Mouse (Mus musculus) limb, embryonic 11.5 days (tissue): ENCODE data around the gene Itgam. TPM values are rescaled to one million over a fixed set of nuclear protein-coding genes. Genes with fewer than 3 reads are reported as not detected.
A peak's percentile ranks its signal among the peaks of the same experiment; 100 is the strongest.
"Not testable (repeated sequence)": the region's sequence is repeated elsewhere in the genome, so short reads cannot be mapped to it uniquely, and the experiment has no call there.

Source experiments
- ATAC-seq: fragments of 200-750 bp; cut with Nextera tagmentation; 2 replicates; pipeline ENCODE4 v1.8.0; 2017; ENCODE audit warnings: low read depth; ENCODE audit not compliant: insufficient number of reproducible peaks, low FRiP score, low TSS enrichment
- DNase-seq: peaks from one replicate; pipeline ENCODE4 v3.0.0-alpha.2; 2015; ENCODE audit warnings: low spot score
- H3K27ac ChIP-seq: fragments of 300-500 bp; sonication (generic); replicated peaks from 2 replicates; pipeline ENCODE4 v1.5.1; 2014; ENCODE audit warnings: low read depth, mild to moderate bottlenecking, low read length
- H3K27me3 ChIP-seq: fragments of 300-500 bp; sonication (generic); 2 replicates; pipeline ENCODE4 v1.6.1; 2014; ENCODE audit warnings: mild to moderate bottlenecking, low read length, mixed read lengths; ENCODE audit not compliant: control insufficient read depth, insufficient read depth
- H3K36me3 ChIP-seq: fragments of 300-500 bp; sonication (generic); 2 replicates; pipeline ENCODE4 v1.6.1; 2014; ENCODE audit warnings: mild to moderate bottlenecking, low read length, moderate library complexity, mixed read lengths; ENCODE audit not compliant: control insufficient read depth, insufficient read depth
- H3K4me1 ChIP-seq: fragments of 300-500 bp; sonication (generic); 2 replicates; pipeline ENCODE4 v1.6.1; 2014; ENCODE audit warnings: low read length, mixed read lengths; ENCODE audit not compliant: control insufficient read depth, insufficient read depth
- H3K4me2 ChIP-seq: fragments of 300-500 bp; sonication (generic); 2 replicates; pipeline ENCODE4 v1.6.1; 2014; ENCODE audit warnings: low read depth, mild to moderate bottlenecking, moderate library complexity; ENCODE audit not compliant: severe bottlenecking
- H3K4me3 ChIP-seq: fragments of 300-500 bp; sonication (generic); 2 replicates; pipeline ENCODE4 v1.5.1; 2014; ENCODE audit warnings: low read depth, low read length
- H3K9ac ChIP-seq: fragments of 300-500 bp; sonication (generic); 2 replicates; pipeline ENCODE4 v1.6.1; 2014; ENCODE audit warnings: mild to moderate bottlenecking, low read length
- H3K9me3 ChIP-seq: fragments of 300-500 bp; sonication (generic); 2 replicates; pipeline ENCODE4 v1.6.1; 2016; ENCODE audit warnings: low read length; ENCODE audit not compliant: control insufficient read depth
- WGBS: fragments of 180-500 bp; shearing (Covaris S2); extraction: QIAGEN DNeasy Blood & Tissue Kit; methylation state at CpG from one replicate; pipeline ENCODE4 v1.1.7; 2014; 5-methylcytosine and 5-hydroxymethylcytosine counted together
- polyA plus RNA-seq: library from polyadenylated mRNA; unstranded; fragments of >200 nt; fragmentation: Nextera tagmentation; extraction: Ambion mirVana; gene quantifications from 2 replicates; pipeline ENCODE4 v1.2.1, GENCODE M21; 2014

The Itgam gene
- polyA plus RNA-seq, 1 experiment from 2014 or later, result 0.28 TPM

- ATAC-seq (no peak), DNase-seq (no peak)
- no peak overlapping the region for H3K27ac ChIP-seq
- H3K4me3 ChIP-seq, result no peak overlapping the region
- no peaks in the 10 kb centered on the region for H3K9me3 ChIP-seq
- H3K4me1 ChIP-seq, result no peaks in the 10 kb centered on the region
- H3K9ac ChIP-seq, result no peak overlapping the region
- 83% methylated on average over 4 of the region's 4 CpGs for WGBS
- no peaks in the 10 kb centered on the region for H3K27me3 ChIP-seq
- no peaks in the 10 kb centered on the region for H3K36me3 ChIP-seq
- no peak overlapping the region for H3K4me2 ChIP-seq
Measured at GRCm38 (mm10) chr7:128024932-128025331, 37.5 kb upstream of the Itgam start.

DNA sequence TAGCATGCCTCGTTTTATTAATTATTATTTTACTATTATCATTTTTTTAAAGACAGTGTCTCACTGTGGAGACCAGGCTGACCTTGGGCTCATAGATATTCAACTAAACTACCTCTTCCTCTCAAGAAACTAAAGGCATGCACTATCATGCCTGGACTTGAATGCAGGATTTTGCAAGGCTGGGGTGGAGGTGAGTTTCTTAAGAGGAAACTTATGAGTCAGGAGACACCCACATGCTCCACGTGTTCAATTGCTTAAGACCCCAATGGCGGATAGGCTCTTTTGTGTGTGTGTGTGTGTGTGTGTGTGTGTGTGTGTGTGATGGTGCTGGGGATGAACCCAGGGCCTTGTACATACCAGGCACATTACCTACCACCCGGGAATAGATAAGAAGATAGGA lies 37.1 kb upstream of the Itgam start:
- H3K9me3 ChIP-seq, result no peaks in the 10 kb centered on the region
- no peaks in the 10 kb centered on the region for H3K4me1 ChIP-seq
- no peak overlapping the region for H3K9ac ChIP-seq
- no peaks in the 10 kb centered on the region for H3K36me3 ChIP-seq
- H3K27me3 ChIP-seq, result no peaks in the 10 kb centered on the region
- 77% methylated on average over 4 of the region's 4 CpGs for WGBS
- no peak for ATAC-seq
- no peak overlapping the region for H3K4me3 ChIP-seq
- no peak overlapping the region for H3K27ac ChIP-seq
- no peak overlapping the region for H3K4me2 ChIP-seq
- DNase-seq, result no peak

DNA sequence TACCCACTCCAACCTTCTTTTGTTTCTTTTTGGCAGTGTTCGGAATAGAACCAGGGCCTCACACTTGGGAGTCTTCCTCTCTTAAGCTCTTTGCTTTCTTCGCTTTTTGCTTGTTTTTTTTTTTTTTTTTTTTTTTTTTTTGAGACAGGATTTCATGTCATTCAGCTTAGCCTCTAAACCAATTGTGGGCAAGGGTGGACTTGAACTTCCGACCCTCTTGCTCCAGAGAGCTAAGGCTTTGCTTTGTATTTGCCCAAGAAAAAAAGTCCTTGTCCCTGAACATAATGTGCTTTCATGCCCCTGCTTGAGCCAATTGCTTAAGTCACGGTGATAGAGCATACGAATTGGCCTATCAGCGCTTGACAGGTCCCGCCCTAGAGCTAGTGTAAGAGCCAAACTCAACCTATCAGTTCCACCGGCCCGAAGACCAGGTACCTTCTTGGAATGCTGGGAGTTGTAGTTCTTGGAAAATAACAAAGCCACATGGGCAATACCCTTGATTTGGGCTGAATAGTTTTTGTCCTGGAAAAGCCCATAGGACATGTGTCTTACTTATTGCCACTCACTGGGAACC lies 30.9 kb upstream of the Itgam start:
- Histone ChIP-seq H3K27me3 (no peaks in the 10 kb centered on the region), H3K9me3 (no peaks in the 10 kb centered on the region), H3K4me2 (no peak overlapping the region), H3K9ac (no peak overlapping the region), H3K4me3 (no peak overlapping the region), H3K27ac (no peak overlapping the region), H3K36me3 (no peaks in the 10 kb centered on the region), H3K4me1 (no peaks in the 10 kb centered on the region)
- 39% methylated on average over 9 of the region's 9 CpGs for WGBS
- DNase-seq, result peak; percentile 49
- no peak for ATAC-seq

DNA sequence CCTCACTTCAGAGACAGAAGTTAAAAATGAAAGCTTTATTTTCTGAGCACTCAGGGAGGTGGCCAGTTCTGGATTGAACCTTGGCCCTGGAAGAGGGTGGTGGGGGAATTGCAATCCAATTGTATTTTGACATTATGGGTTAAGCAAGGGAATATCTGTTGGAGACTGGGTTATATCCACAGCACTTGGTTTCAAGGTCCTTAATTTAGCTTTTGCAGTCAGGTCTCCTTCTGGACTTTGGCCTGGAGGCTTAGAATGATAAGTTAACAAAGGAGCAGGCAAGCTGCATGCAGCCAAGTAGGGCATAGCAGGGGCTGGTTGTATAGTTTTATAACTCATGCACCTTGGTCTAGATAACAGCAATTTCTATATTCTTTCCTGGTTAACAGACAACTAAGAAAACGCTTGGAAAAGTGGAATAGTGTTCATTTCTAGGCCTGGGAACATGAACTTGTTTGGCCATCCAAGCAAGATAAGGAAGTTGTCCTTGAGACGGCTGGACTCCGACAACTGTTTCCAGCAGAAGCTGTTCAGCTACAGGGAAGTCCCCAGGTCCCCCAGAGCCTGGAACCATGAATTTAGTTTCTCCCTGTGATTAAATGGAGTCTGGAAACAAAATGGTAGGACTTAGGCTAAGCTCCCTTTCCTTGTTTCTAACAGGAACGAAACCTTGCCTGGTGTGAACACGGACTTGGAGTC lies 30.0 kb upstream of the Itgam start:
- no peak overlapping the region for H3K4me3 ChIP-seq
- no peaks in the 10 kb centered on the region for H3K4me1 ChIP-seq
- no peaks in the 10 kb centered on the region for H3K36me3 ChIP-seq
- H3K9me3 ChIP-seq, result no peaks in the 10 kb centered on the region
- no peak for DNase-seq
- WGBS, result 93% methylated on average over 5 of the region's 5 CpGs
- H3K9ac ChIP-seq, result no peak overlapping the region
- no peaks in the 10 kb centered on the region for H3K27me3 ChIP-seq
- H3K4me2 ChIP-seq, result no peak overlapping the region
- no peak overlapping the region for H3K27ac ChIP-seq
- ATAC-seq, result no peak

GRCm38 (mm10) chr7:128032989-128033293 lies 29.5 kb upstream of the Itgam start:
- no peak for DNase-seq
- Histone ChIP-seq H3K27ac (no peak overlapping the region), H3K4me2 (no peak overlapping the region), H3K27me3 (no peaks in the 10 kb centered on the region), H3K4me1 (no peaks in the 10 kb centered on the region), H3K36me3 (no peaks in the 10 kb centered on the region), H3K4me3 (no peak overlapping the region), H3K9ac (no peak overlapping the region), H3K9me3 (no peaks in the 10 kb centered on the region)
- no peak for ATAC-seq
- WGBS, result 88% methylated on average over 3 of the region's 3 CpGs

DNA sequence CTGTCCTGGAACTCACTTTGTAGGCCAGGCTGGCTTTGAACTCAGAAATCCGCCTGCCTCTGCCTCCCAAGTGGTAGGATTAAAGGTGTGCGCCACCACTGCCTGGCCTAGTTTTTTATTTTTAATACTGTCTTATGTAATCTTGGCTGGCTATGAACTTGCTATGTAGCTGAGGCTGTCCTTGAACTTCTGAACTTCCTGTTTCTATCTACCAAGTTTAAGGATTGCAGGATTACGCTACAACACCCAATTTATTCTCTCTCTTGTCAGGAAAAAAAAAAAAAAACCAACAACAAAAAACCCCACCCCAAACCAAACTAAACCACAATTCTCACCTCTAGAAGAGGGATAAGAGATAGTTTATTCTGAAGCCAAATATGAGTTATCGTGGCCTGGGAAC lies 28.8 kb upstream of the Itgam start:
- H3K4me1 ChIP-seq, result no peaks in the 10 kb centered on the region
- no peak for DNase-seq
- no peak overlapping the region for H3K27ac ChIP-seq
- H3K9me3 ChIP-seq, result no peaks in the 10 kb centered on the region
- H3K27me3 ChIP-seq, result no peaks in the 10 kb centered on the region
- 90% methylated on average over 4 of the region's 4 CpGs for WGBS
- no peak overlapping the region for H3K4me3 ChIP-seq
- no peaks in the 10 kb centered on the region for H3K36me3 ChIP-seq
- ATAC-seq, result no peak
- no peak overlapping the region for H3K9ac ChIP-seq
- no peak overlapping the region for H3K4me2 ChIP-seq

DNA sequence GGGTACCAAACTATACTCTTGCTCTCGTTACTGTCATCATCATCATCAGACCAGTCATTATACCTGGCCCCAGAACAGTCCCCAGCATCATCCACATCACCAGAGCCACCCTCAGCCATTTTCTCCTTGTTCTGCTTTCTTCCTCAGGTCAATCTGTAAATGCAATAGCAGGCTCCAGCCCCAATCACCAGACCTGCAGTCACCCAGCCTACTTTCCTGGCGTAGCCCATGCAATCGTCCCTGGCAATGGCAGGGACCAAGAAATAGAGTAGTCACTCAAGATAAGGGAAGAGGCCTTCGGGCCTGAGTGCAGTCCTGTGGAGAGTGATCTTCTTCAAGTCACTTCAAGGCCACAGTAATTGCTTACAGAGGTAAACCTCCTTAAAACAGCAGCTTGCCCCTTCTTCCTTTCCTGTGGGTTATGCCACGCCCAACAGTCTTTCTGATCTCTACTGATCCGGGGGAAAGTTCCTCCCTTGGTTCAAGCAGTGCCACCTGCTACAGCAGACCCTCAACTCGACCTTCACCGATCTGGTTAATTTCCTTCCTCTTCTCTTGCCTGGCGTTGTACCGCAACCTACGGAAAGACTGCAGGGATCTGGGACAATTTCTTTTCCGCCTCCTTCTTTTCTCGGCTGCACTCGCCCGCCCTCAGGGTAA lies 20.1 kb upstream of the Itgam start:
- not testable (repeated sequence) for H3K4me2 ChIP-seq, H3K9me3 ChIP-seq, H3K4me3 ChIP-seq, H3K27me3 ChIP-seq, DNase-seq, ATAC-seq, H3K9ac ChIP-seq, H3K4me1 ChIP-seq, H3K27ac ChIP-seq, H3K36me3 ChIP-seq
- WGBS, result 83% methylated on average over 15 of the region's 15 CpGs

GRCm38 (mm10) chr7:128044142-128044785 lies 18.2 kb upstream of the Itgam start:
- ATAC-seq, result no peak
- Histone ChIP-seq H3K36me3 (no peaks in the 10 kb centered on the region), H3K9ac (no peak overlapping the region), H3K27ac (no peak overlapping the region), H3K4me2 (no peak overlapping the region), H3K9me3 (no peaks in the 10 kb centered on the region), H3K4me3 (no peak overlapping the region), H3K27me3 (no peaks in the 10 kb centered on the region), H3K4me1 (no peaks in the 10 kb centered on the region)
- no peak for DNase-seq
- 76% methylated on average over 4 of the region's 4 CpGs for WGBS
